Mouse (Mus musculus) CH12.LX (cell line): ENCODE measurements around the gene March8. TPM values are rescaled to one million over a fixed set of nuclear protein-coding genes. Genes with fewer than 3 reads are reported as not detected.

Experiments
- DNase-seq: peaks from one replicate; pipeline ENCODE4 v3.0.0-alpha.2; 2013; ENCODE audit errors: extremely low read depth
- H3K27ac ChIP-seq: 2 replicates; pipeline ENCODE4 v1.5.1; 2012; ENCODE audit warnings: low read depth, mild to moderate bottlenecking, control low read depth, moderate library complexity; ENCODE audit not compliant: insufficient read depth
- H3K27me3 ChIP-seq: replicated peaks from 2 replicates; pipeline ENCODE3; 2012; ENCODE audit warnings: inconsistent platforms
- H3K36me3 ChIP-seq, 2 experiments: replicated peaks in 1 of 2; 2 replicates each; pipeline versions ENCODE3 to v1.6.1; 2012; ENCODE audit warnings: inconsistent platforms in 1 of 2, low read length in 1 of 2, mild to moderate bottlenecking in 1 of 2, mixed read lengths in 1 of 2, moderate library complexity in 1 of 2; ENCODE audit not compliant: control insufficient read depth in 1 of 2, insufficient read depth in 1 of 2
- H3K4me1 ChIP-seq, 2 experiments: 2 replicates each; pipeline ENCODE4 v1.6.1; 2012; ENCODE audit warnings: inconsistent platforms in 1 of 2, moderate library complexity in 1 of 2; ENCODE audit not compliant: insufficient read depth in 2 of 2, control insufficient read depth in 1 of 2
- H3K4me2 ChIP-seq: 2 replicates; pipeline ENCODE4 v1.6.1; 2012; ENCODE audit warnings: low read depth, mild to moderate bottlenecking, control low read depth; ENCODE audit not compliant: poor library complexity, insufficient read depth, severe bottlenecking
- H3K4me3 ChIP-seq, 3 experiments: fragments of 150-350 bp in 1 of 3; sonication (generic) in 1 of 3; replicated peaks in 1 of 3; 2 replicates each; pipeline versions ENCODE3 to v1.5.1; 2011 to 2012; ENCODE audit warnings: low read depth in 2 of 3, low read length in 2 of 3, mild to moderate bottlenecking in 2 of 3, moderate library complexity in 2 of 3, control low read depth in 1 of 3, improper control_type of control experiment in 1 of 3, inconsistent platforms in 1 of 3, mixed read lengths in 1 of 3; ENCODE audit not compliant: poor library complexity in 1 of 3
- H3K79me2 ChIP-seq: replicated peaks from 2 replicates; pipeline ENCODE4 v1.6.1; 2012; ENCODE audit warnings: mild to moderate bottlenecking, moderate library complexity; ENCODE audit not compliant: control insufficient read depth, poor library complexity, insufficient read depth, severe bottlenecking; ENCODE audit errors: extremely low read depth
- H3K9ac ChIP-seq: 2 replicates; pipeline ENCODE4 v1.6.1; 2012; ENCODE audit warnings: low read depth, mild to moderate bottlenecking, control low read depth, moderate library complexity; ENCODE audit not compliant: insufficient read depth
- H3K9me3 ChIP-seq: replicated peaks from 2 replicates; pipeline ENCODE3; 2012; ENCODE audit warnings: low read length, inconsistent platforms, mixed read lengths
- CHD1 ChIP-seq: IDR thresholded peaks from 2 replicates; pipeline ENCODE4 v1.6.1; 2012; ENCODE audit warnings: low read depth, low read length, improper control_type of control experiment, inconsistent platforms
- CHD2 ChIP-seq: IDR thresholded peaks from 2 replicates; pipeline ENCODE4 v1.6.1; 2011; ENCODE audit warnings: low read length, improper control_type of control experiment
- CTCF ChIP-seq, 2 experiments: IDR thresholded peaks in 1 of 2; conservative IDR thresholded peaks in 1 of 2; 2 replicates each; pipeline ENCODE4 v1.5.1; 2011 to 2012; ENCODE audit warnings: low read depth in 2 of 2, low read length in 2 of 2, improper control_type of control experiment in 1 of 2, inconsistent platforms in 1 of 2, mild to moderate bottlenecking in 1 of 2, moderate library complexity in 1 of 2
- ETS1 ChIP-seq: conservative IDR thresholded peaks from 2 replicates; pipeline ENCODE4 v1.6.1; 2012; ENCODE audit warnings: low read depth, mild to moderate bottlenecking, inconsistent platforms, low read length, improper control_type of control experiment, moderate library complexity
- JUND ChIP-seq: conservative IDR thresholded peaks from 2 replicates; pipeline ENCODE4 v1.6.1; 2011; ENCODE audit warnings: low read depth, low read length, improper control_type of control experiment
- MEF2A ChIP-seq: IDR thresholded peaks from 2 replicates; pipeline ENCODE4 v1.6.1; 2014; ENCODE audit warnings: low read depth, mild to moderate bottlenecking, inconsistent platforms, low read length, improper control_type of control experiment, borderline replicate concordance
- MYC ChIP-seq: IDR thresholded peaks from 2 replicates; pipeline ENCODE4 v1.6.1; 2011; ENCODE audit warnings: low read depth, mild to moderate bottlenecking, improper control_type of control experiment, low read length
- PAX5 ChIP-seq: IDR thresholded peaks from 2 replicates; pipeline ENCODE4 v1.6.1; 2012; ENCODE audit warnings: low read length, inconsistent platforms, mixed read lengths
- POLR2A ChIP-seq: IDR thresholded peaks from 2 replicates; pipeline ENCODE4 v1.6.1; 2011; ENCODE audit warnings: low read depth, mild to moderate bottlenecking, improper control_type of control experiment, low read length
- POLR2AphosphoS2 ChIP-seq: IDR thresholded peaks from 2 replicates; pipeline ENCODE4 v1.6.1; 2011; ENCODE audit warnings: low read depth, low read length, improper control_type of control experiment
- SIN3A ChIP-seq: IDR thresholded peaks from 2 replicates; pipeline ENCODE4 v1.6.1; 2012; ENCODE audit warnings: low read length, improper control_type of control experiment, inconsistent platforms
- TCF12 ChIP-seq: IDR thresholded peaks from 2 replicates; pipeline ENCODE4 v1.6.1; 2014; ENCODE audit warnings: low read depth, mild to moderate bottlenecking, inconsistent platforms, low read length, improper control_type of control experiment
- UBTF ChIP-seq: IDR thresholded peaks from 2 replicates; pipeline ENCODE4 v1.6.1; 2012; ENCODE audit warnings: low read depth, mild to moderate bottlenecking, inconsistent platforms, low read length, improper control_type of control experiment, moderate library complexity
- USF1 ChIP-seq: IDR thresholded peaks from 2 replicates; pipeline ENCODE4 v1.6.1; 2014; ENCODE audit warnings: low read depth, mild to moderate bottlenecking, inconsistent platforms, low read length, improper control_type of control experiment
- ZC3H11A ChIP-seq: IDR thresholded peaks from 2 replicates; pipeline ENCODE4 v1.6.1; 2012; ENCODE audit warnings: low read depth, mild to moderate bottlenecking, inconsistent platforms, low read length, improper control_type of control experiment
- ZNF384 ChIP-seq: IDR thresholded peaks from 2 replicates; pipeline ENCODE4 v1.6.1; 2012; ENCODE audit warnings: low read depth, low read length, improper control_type of control experiment, inconsistent platforms
- dilution Hi-C: fragments of 300-500 bp; cut with MboI; formaldehyde crosslinking; loops from 2 replicates; pipeline ENCODE4 v1.14.3; 2020; ENCODE audit warnings: low sequenced_read_pairs; ENCODE audit not compliant: extremely low pct_unique_long_range_greater_than_20kb, extremely low pct_ligation_motif_present
- in situ Hi-C: fragments of 300-500 bp; cut with MboI; formaldehyde crosslinking; loops from 3 replicates; pipeline ENCODE4 v1.14.3; 2019; ENCODE audit warnings: low sequenced_read_pairs, low pct_ligation_motif_present, low pct_unique_long_range_greater_than_20kb, mixed read lengths
- polyA plus RNA-seq: library from polyadenylated mRNA; unstranded; fragments of >175 nt; gene quantifications from 2 replicates; pipeline ENCODE4 v1.2.1, GENCODE M21; 2012; ENCODE audit warnings: low read depth; ENCODE audit not compliant: insufficient read length
- total RNA-seq, 2 experiments: library from RNA; depleted of rRNA; stranded (reverse); fragments of 300-350 nt in 1 of 2; fragments of >200 nt in 1 of 2; gene quantifications; 2 replicates each; pipeline ENCODE4 v1.2.3; 2012 to 2014

March8 gene
- total and polyA plus RNA-seq, 3 experiments = 4.9 to 7.8 (median 4.9) TPM

GRCm38 (mm10) chr6:116406680-116407079 lies 68.9 kb downstream of the March8 start:
- no peak for DNase-seq

DNA sequence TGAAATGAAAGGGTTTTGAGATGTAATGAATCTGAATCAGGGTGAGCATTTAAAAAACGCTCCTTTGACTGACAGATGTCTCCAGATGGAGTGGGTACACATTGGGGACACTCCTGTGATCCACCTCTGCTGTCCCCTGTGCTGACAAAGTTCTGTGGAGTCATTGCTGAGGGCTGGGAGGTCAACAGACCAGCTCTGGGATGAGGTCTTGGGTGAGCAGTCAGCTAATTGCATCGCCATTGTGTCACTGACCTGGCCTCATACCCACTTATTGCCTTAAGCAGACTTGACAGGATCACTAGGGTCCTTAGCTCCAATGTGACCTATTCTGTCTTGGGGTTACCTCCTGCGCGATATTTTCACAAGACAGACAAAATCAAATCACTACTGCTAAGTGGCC lies 69.4 kb downstream of the March8 start:
- Histone ChIP-seq H3K9ac (no peak overlapping the region), H3K27me3 (no peaks in the 10 kb centered on the region), H3K36me3 (peaks cover 6 to 7% of the 10 kb centered on the region in 2 experiments), H3K79me2 (no peaks in the 10 kb centered on the region), H3K4me1 (no peaks in the 10 kb centered on the region; a peak in 1 of 4 replicates), H3K4me2 (no peak overlapping the region), H3K4me3 (no peak overlapping the region), H3K27ac (no peak overlapping the region), H3K9me3 (no peaks in the 10 kb centered on the region)
- dilution Hi-C loops (no loop called here), in situ Hi-C loops (loop anchor here (25.0 kb wide), 2 partner anchors 195 to 395 kb away; partner anchors contain the start of gene Washc2)
- no peak for DNase-seq
- TF ChIP-seq SIN3A (no peak), MYC (no peak), JUND (no peak), PAX5 (no peak), MEF2A (no peak), TCF12 (no peak), ETS1 (no peak)

More at GRCm38 (mm10) chr6:116406680-116407079, 68.9 kb downstream of the March8 start:
- H3K4me2 ChIP-seq = no peak overlapping the region
- no peak overlapping the region for H3K27ac ChIP-seq
- H3K9ac ChIP-seq = no peak overlapping the region
- TF ChIP-seq TCF12 (no peak), USF1 (no peak), CTCF (conservative IDR thresholded peaks at IDR 0.05 in 1 of 2, IDR thresholded peaks at IDR 0.05 in 1 of 2; ENCODE audit: low read depth in 2 of 2, low read length in 2 of 2) (no peak), CHD2 (no peak), MYC (no peak), ZNF384 (no peak), POLR2AphosphoS2 (no peak), UBTF (no peak), ZC3H11A (no peak), CHD1 (no peak), POLR2A (no peak)
- no peaks in the 10 kb centered on the region for H3K27me3 ChIP-seq
- in situ Hi-C loops (loop anchor here (25.0 kb wide), 2 partner anchors 194 to 394 kb away; partner anchors contain the start of gene Washc2), dilution Hi-C loops (no loop called here)
- H3K4me3 ChIP-seq = no peak overlapping the region
- H3K79me2 ChIP-seq = no peaks in the 10 kb centered on the region
- peaks cover 7 to 8% of the 10 kb centered on the region in 2 experiments for H3K36me3 ChIP-seq
- H3K9me3 ChIP-seq = no peaks in the 10 kb centered on the region
- H3K4me1 ChIP-seq = no peaks in the 10 kb centered on the region; a peak in 1 of 4 replicates
